In genomic region chr6:128020053-128020452, GRCm38 (mm10) we compare ENCODE assay signal across 9 mouse cellular contexts.
DNase-seq lines count a peak whose midpoint lies in the region; ATAC-seq and TF ChIP-seq lines count a peak whose summit lies in the region.
"Had no signal": no experiment of that assay in that cellular context is flagged by ENCODE, and none has a peak within 500 bp of the region (broad histone marks: within the 10 kb centered on the region; RNA-seq: fewer than 3 reads in every experiment).

No protein-coding gene starts in this region.

- 0 out of 2 replicates have a peak, but pooled peaks cover 10% of the 10 kb centered on the region for H3K4me1 ChIP-seq in lung, embryonic 14.5 days (ENCODE audit: insufficient read depth)
- H3K4me1 ChIP-seq in lung, adult 2 months (ENCODE audit: control insufficient read depth, insufficient read depth, low read length) = peaks cover 3% of the 10 kb centered on the region
- H3K4me1 ChIP-seq in forebrain, embryonic 14.5 days (ENCODE audit: control insufficient read depth, insufficient read depth, low read length) = peaks cover 22% of the 10 kb centered on the region
- peaks cover 72% of the 10 kb centered on the region for H3K4me1 ChIP-seq in limb, embryonic 10.5 days
- H3K4me1 ChIP-seq in stomach, postnatal 0 days (replicated peaks; ENCODE audit: control insufficient read depth, insufficient read depth) = peaks cover 7% of the 10 kb centered on the region; the same call in 1 of the 2 replicates

- H3K9me3 ChIP-seq in lung, embryonic 14.5 days (ENCODE audit: low read depth, low read length) = no peaks in the 10 kb centered on the region
- no peaks in the 10 kb centered on the region for H3K9me3 ChIP-seq in forebrain, embryonic 14.5 days (replicated peaks; ENCODE audit: control insufficient read depth, low read length)
- H3K9me3 ChIP-seq in limb, embryonic 10.5 days (replicated peaks) = no peaks in the 10 kb centered on the region
- H3K9me3 ChIP-seq in stomach, postnatal 0 days (ENCODE audit: control insufficient read depth, low read length) = no peaks in the 10 kb centered on the region

- H3K4me2 ChIP-seq in lung, embryonic 14.5 days = no peak overlapping the region
- peak overlapping the region; percentile 27 for H3K4me2 ChIP-seq in forebrain, embryonic 14.5 days (ENCODE audit: low read length)
- no peak overlapping the region for H3K4me2 ChIP-seq in stomach, postnatal 0 days (replicated peaks; ENCODE audit: low read depth)

- no peak for TF ChIP-seq EP300 in stomach, postnatal 0 days (optimal IDR thresholded peaks at IDR 0.05)

- no peak overlapping the region for H3K4me3 ChIP-seq in lung, embryonic 14.5 days (ENCODE audit: low read depth, low read length)
- no peak overlapping the region for H3K4me3 ChIP-seq in lung, adult 2 months (replicated peaks; ENCODE audit: extremely low read depth, low read depth, low read length)
- H3K4me3 ChIP-seq in forebrain, embryonic 14.5 days (ENCODE audit: low read depth, low read length) = no peak overlapping the region
- no peak overlapping the region for H3K4me3 ChIP-seq in limb, embryonic 10.5 days
- no peak overlapping the region for H3K4me3 ChIP-seq in stomach, postnatal 0 days (ENCODE audit: low read depth, low read length)

- no peak for ATAC-seq in lung, embryonic 14.5 days (ENCODE audit: insufficient read depth)
- peak; percentile 64 for ATAC-seq in forebrain, embryonic 14.5 days
- no peak for ATAC-seq in stomach, postnatal 0 days (ENCODE audit: low FRiP score, low TSS enrichment)

- H3K27ac ChIP-seq in lung, embryonic 14.5 days (ENCODE audit: low read depth) = no peak overlapping the region
- H3K27ac ChIP-seq in forebrain, embryonic 14.5 days (ENCODE audit: low read depth, low read length) = no peak overlapping the region; the same call in 1 of the 2 replicates
- peak overlapping the region; percentile 83 for H3K27ac ChIP-seq in limb, embryonic 10.5 days
- H3K27ac ChIP-seq in stomach, postnatal 0 days (replicated peaks) = peak overlapping the region; percentile 80

- 0 out of 2 replicates have a peak, but pooled peaks cover 2% of the 10 kb centered on the region for H3K36me3 ChIP-seq in lung, embryonic 14.5 days (ENCODE audit: insufficient read depth)
- H3K36me3 ChIP-seq in forebrain, embryonic 14.5 days (ENCODE audit: control insufficient read depth, insufficient read depth, low read length) = no peaks in the 10 kb centered on the region
- peaks cover 8% of the 10 kb centered on the region for H3K36me3 ChIP-seq in limb, embryonic 10.5 days
- H3K36me3 ChIP-seq in stomach, postnatal 0 days (ENCODE audit: control insufficient read depth, insufficient read depth, low read length) = no peaks in the 10 kb centered on the region

- H3K27me3 ChIP-seq in lung, embryonic 14.5 days (ENCODE audit: insufficient read depth, low read length) = no peaks in the 10 kb centered on the region
- no peaks in the 10 kb centered on the region; the same call in 1 of the 2 replicates for H3K27me3 ChIP-seq in forebrain, embryonic 14.5 days (replicated peaks; ENCODE audit: control insufficient read depth, insufficient read depth, low read length)
- H3K27me3 ChIP-seq in limb, embryonic 10.5 days (ENCODE audit: low read depth, poor library complexity, severe bottlenecking) = no peaks in the 10 kb centered on the region
- no peaks in the 10 kb centered on the region for H3K27me3 ChIP-seq in stomach, postnatal 0 days (ENCODE audit: control insufficient read depth, insufficient read depth, low read length)

- 71% methylated on average over 4 of the region's 4 CpGs for WGBS in lung, embryonic 14.5 days
- WGBS in lung, adult 2 months = 90% methylated on average over 4 of the region's 4 CpGs
- 20% methylated on average over 4 of the region's 4 CpGs for WGBS in forebrain, embryonic 14.5 days
- WGBS in limb, embryonic 10.5 days = 54% methylated on average over 4 of the region's 4 CpGs
- 70% methylated on average over 4 of the region's 4 CpGs for WGBS in stomach, postnatal 0 days

- H3K9ac ChIP-seq in lung, embryonic 14.5 days = no peak overlapping the region
- no peak overlapping the region for H3K9ac ChIP-seq in forebrain, embryonic 14.5 days (ENCODE audit: low read length)
- H3K9ac ChIP-seq in stomach, postnatal 0 days (ENCODE audit: low read length) = no peak overlapping the region

- TF ChIP-seq POLR2A in lung, adult 2 months (IDR thresholded peaks at IDR 0.05; ENCODE audit: borderline replicate concordance, extremely low read depth, low read depth, low read length) = no peak

- DNase-seq in lung, embryonic 14.5 days = peak; percentile 40
- no peak for DNase-seq in lung, adult 2 months
- DNase-seq in forebrain, embryonic 14.5 days (ENCODE audit: low spot score) = peak; percentile 76
- no peak for DNase-seq in limb, embryonic 10.5 days (ENCODE audit: low spot score)
- DNase-seq in stomach, postnatal 0 days (ENCODE audit: low spot score) = no peak
- no peak for DNase-seq in MN1 (ENCODE audit: low spot score)
- DNase-seq in gastrocnemius, postnatal 4 days (ENCODE audit: low spot score in 2 of 2) = no peak
- DNase-seq: gastrocnemius, postnatal 14 days; lung, adult 18-20 months had no signal

- TF ChIP-seq CTCF in lung, embryonic 14.5 days (IDR thresholded peaks at IDR 0.05; ENCODE audit: low read depth) = no peak
- no peak for TF ChIP-seq CTCF in lung, adult 2 months (IDR thresholded peaks at IDR 0.05; ENCODE audit: insufficient read depth, low read length)
- no peak for TF ChIP-seq CTCF in stomach, postnatal 0 days (IDR thresholded peaks at IDR 0.05; ENCODE audit: low read depth)

Comparison
In these comparisons a context has a peak if more than half of its experiments do, and no peak if none do; other contexts are left out.
1. DNase-seq: peak in lung, embryonic 14.5 days (single experiment) and forebrain, embryonic 14.5 days (single experiment); none in lung, adult 2 months (single experiment), limb, embryonic 10.5 days (single experiment), stomach, postnatal 0 days (single experiment), MN1 (single experiment) and gastrocnemius, postnatal 4 days (0 of 2).
2. H3K27ac ChIP-seq: peak in limb, embryonic 10.5 days (single experiment) and stomach, postnatal 0 days (single experiment); none in lung, embryonic 14.5 days (single experiment) and forebrain, embryonic 14.5 days (single experiment).